Mouse (Mus musculus): ENCODE results near the gene Fbxo21. TPM values are rescaled to one million over a fixed set of nuclear protein-coding genes. Genes with fewer than 3 reads are reported as not detected.

Gene Fbxo21
- polyA plus RNA-seq (2014; fragmentation: Nextera tagmentation; extraction: Ambion mirVana): 90.9 and 93.4 TPM in 2 replicates

DNA sequence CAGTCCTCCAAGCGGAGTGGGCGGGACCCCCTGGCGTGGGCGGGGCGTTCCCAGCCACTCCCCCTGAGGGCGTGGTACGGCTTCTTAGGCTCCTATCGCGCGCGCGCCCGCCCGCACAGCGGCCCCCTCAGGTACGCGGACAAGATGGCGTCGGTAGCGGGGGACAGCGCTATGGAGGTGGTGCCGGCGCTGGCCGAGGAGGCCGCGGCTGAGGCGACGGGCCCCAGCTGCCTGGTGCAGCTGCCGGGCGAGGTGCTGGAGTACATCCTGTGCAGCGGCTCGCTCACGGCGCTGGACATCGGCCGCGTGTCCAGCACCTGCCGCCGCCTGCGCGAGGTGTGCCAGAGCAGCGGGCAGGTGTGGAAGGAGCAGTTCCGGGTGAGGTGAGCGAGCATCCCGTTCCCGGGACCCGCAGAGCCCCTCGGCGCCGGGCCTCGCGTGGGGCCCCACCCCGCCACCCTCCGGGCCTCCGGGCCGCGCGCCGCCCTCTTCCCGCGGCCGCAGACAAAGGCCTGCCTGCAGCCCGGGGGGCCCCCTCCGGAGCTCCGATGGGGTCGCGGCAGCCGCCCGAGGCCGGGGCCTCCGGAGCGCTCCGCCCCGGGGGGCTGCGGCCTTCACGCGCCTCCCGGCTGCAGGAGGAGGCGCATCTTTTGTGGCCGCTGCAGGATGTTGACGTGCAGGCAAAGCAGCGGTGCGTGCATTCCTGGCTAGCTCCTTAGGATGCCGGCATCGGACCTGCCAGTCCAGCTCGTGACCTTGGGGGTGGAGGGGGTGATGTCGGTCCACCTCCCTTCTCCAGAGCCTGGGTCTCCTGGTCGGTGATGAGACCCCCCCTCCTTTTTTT, at the start of gene Fbxo21:
Fbxo21 (plus strand) TSS at position 74 of the 844 bp plus-strand sequence.
- peak; percentile 89 for ATAC-seq (ENCODE audit: low FRiP score)
- Histone ChIP-seq H3K9ac (ENCODE audit: low read length) (peak within 1 kb of the TSS; percentile 99), H3K4me1 (ENCODE audit: control insufficient read depth, insufficient read depth, low read length) (peaks cover 18% of the 10 kb centered on the region), H3K4me2 (peak within 1 kb of the TSS; percentile 68), H3K27ac (ENCODE audit: low read depth, low read length) (peak within 1 kb of the TSS; percentile 69), H3K4me3 (ENCODE audit: low read depth, low read length) (peak within 1 kb of the TSS; percentile 100), H3K36me3 (ENCODE audit: control insufficient read depth, insufficient read depth, low read length) (peaks cover 9% of the 10 kb centered on the region; the same call in 1 of the 2 replicates), H3K9me3 (ENCODE audit: control insufficient read depth, low read length) (no peaks in the 10 kb centered on the region), H3K27me3 (ENCODE audit: control insufficient read depth, insufficient read depth, low read length) (no peaks in the 10 kb centered on the region)
- DNase-seq (ENCODE audit: low spot score, missing footprints): peak; percentile 100
- WGBS: 0% methylated on average over 84 of the region's 88 CpGs

DNA sequence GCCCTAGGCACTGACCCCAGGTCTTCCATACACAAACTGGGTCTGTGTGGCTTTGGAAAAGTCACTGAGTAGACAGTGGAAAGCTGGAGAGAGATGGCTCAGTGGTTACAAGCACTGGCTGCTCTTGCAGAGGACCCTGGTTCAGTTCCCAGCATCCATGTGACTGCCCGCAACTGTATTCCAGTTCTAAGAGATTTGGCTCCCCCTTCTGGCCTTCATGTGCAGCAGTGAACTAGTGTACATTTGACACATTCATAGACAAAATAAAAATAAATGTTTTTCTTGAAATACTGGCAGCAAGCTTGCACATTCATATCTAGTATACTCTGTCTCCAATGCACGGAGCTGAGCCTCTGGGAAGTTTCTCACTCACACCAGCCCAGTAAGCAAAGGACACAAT, 48.0 kb upstream of the Fbxo21 start:
- ATAC-seq (ENCODE audit: low FRiP score): no peak
- Histone ChIP-seq H3K9me3 (ENCODE audit: control insufficient read depth, low read length) (peaks cover 2% of the 10 kb centered on the region; the same call in 1 of the 2 replicates), H3K27me3 (ENCODE audit: control insufficient read depth, insufficient read depth, low read length) (no peaks in the 10 kb centered on the region), H3K4me1 (ENCODE audit: control insufficient read depth, insufficient read depth, low read length) (no peaks in the 10 kb centered on the region), H3K4me2 (no peak overlapping the region), H3K4me3 (ENCODE audit: low read depth, low read length) (no peak overlapping the region), H3K27ac (ENCODE audit: low read depth, low read length) (no peak overlapping the region), H3K9ac (ENCODE audit: low read length) (no peak overlapping the region), H3K36me3 (ENCODE audit: control insufficient read depth, insufficient read depth, low read length) (no peaks in the 10 kb centered on the region)
- no peak for DNase-seq (ENCODE audit: low spot score, missing footprints)
- WGBS: 95% methylated on average over 2 of the region's 2 CpGs

DNA sequence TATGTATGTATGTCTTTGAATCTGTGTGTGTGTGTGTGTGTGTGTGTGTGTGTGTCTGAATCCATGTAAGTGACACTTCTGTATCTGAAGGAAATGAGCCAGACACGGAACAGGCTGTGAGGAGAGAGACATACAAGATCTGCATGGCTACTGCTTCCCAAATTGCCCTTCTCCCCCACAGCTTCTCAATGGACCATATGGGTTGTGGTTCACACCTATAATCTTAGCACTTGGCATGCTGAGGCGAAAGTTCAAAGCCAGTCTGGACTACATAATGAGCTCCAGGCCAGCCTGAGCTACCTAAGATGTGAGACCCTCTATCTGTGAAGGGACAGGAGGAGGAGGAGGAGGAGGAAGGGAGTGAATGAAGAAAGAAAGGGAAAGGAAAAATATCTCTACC, 44.3 kb upstream of the Fbxo21 start:
- H3K4me1 ChIP-seq (ENCODE audit: control insufficient read depth, insufficient read depth, low read length): no peaks in the 10 kb centered on the region
- H3K9me3 ChIP-seq (ENCODE audit: control insufficient read depth, low read length): peaks cover 2% of the 10 kb centered on the region; the same call in 1 of the 2 replicates
- no peaks in the 10 kb centered on the region; the same call in 1 of the 2 replicates for H3K27me3 ChIP-seq (ENCODE audit: control insufficient read depth, insufficient read depth, low read length)
- H3K27ac ChIP-seq (ENCODE audit: low read depth, low read length): no peak overlapping the region
- H3K4me3 ChIP-seq (ENCODE audit: low read depth, low read length): no peak overlapping the region
- WGBS: 79% methylated on average over 2 of the region's 2 CpGs
- no peaks in the 10 kb centered on the region for H3K36me3 ChIP-seq (ENCODE audit: control insufficient read depth, insufficient read depth, low read length)
- ATAC-seq (ENCODE audit: low FRiP score) (no peak), DNase-seq (ENCODE audit: low spot score, missing footprints) (no peak)
- no peak overlapping the region for H3K9ac ChIP-seq (ENCODE audit: low read length)
- H3K4me2 ChIP-seq: no peak overlapping the region

DNA sequence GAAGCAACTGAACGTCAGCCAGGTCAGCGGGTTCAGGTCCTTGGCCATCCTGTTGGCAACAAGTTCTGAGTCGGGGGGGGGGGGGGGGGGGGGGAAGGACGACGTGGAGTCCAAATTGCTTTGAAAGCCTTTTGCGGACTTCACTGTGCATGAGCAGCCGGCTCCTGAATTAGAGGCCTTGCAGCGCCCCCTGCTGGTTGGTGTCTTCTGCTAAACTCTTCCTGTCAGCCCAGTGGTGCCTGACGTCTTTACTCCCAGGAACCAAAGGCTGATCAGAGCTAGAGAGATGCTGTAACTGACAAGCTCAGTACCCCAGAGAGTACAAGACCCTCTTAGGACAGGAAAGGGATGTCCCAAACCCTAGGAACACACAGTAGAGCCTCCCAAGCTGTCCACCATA, 43.7 kb upstream of the Fbxo21 start:
- WGBS: 1% methylated on average over 8 of the region's 9 CpGs
- DNase-seq (ENCODE audit: low spot score, missing footprints) (peak; percentile 97), ATAC-seq (ENCODE audit: low FRiP score) (no peak)
- Histone ChIP-seq H3K4me2 (no peak overlapping the region), H3K9ac (ENCODE audit: low read length) (no peak overlapping the region), H3K4me3 (ENCODE audit: low read depth, low read length) (no peak overlapping the region), H3K4me1 (ENCODE audit: control insufficient read depth, insufficient read depth, low read length) (no peaks in the 10 kb centered on the region), H3K36me3 (ENCODE audit: control insufficient read depth, insufficient read depth, low read length) (no peaks in the 10 kb centered on the region), H3K27me3 (ENCODE audit: control insufficient read depth, insufficient read depth, low read length) (no peaks in the 10 kb centered on the region; the same call in 1 of the 2 replicates), H3K27ac (ENCODE audit: low read depth, low read length) (no peak overlapping the region), H3K9me3 (ENCODE audit: control insufficient read depth, low read length) (peaks cover 2% of the 10 kb centered on the region; the same call in 1 of the 2 replicates)

DNA sequence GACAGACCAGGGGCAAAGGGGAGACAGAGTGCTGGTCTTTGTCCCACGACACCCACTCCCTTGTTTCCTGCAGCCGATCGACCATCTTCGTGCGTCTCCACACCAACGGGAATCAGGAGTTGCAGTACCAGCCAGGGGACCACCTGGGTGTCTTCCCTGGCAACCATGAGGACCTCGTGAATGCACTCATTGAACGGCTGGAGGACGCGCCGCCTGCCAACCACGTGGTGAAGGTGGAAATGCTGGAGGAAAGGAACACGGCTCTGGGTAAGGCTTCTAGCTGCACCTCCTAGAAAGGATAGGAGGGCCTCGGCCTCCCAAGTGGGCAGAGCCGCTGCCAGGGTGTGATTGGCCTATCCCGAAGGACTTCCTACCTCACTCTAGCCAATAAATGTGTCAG, 40.2 kb upstream of the Fbxo21 start:
- no peaks in the 10 kb centered on the region for H3K9me3 ChIP-seq (ENCODE audit: control insufficient read depth, low read length)
- no peak for DNase-seq (ENCODE audit: low spot score, missing footprints)
- H3K36me3 ChIP-seq (ENCODE audit: control insufficient read depth, insufficient read depth, low read length): no peaks in the 10 kb centered on the region
- H3K4me1 ChIP-seq (ENCODE audit: control insufficient read depth, insufficient read depth, low read length): no peaks in the 10 kb centered on the region
- H3K4me2 ChIP-seq: no peak overlapping the region
- H3K4me3 ChIP-seq (ENCODE audit: low read depth, low read length): no peak overlapping the region
- WGBS: 75% methylated on average over 16 of the region's 16 CpGs
- H3K9ac ChIP-seq (ENCODE audit: low read length): no peak overlapping the region
- H3K27me3 ChIP-seq (ENCODE audit: control insufficient read depth, insufficient read depth, low read length): no peaks in the 10 kb centered on the region; the same call in 1 of the 2 replicates
- ATAC-seq (ENCODE audit: low FRiP score): no peak
- H3K27ac ChIP-seq (ENCODE audit: low read depth, low read length): no peak overlapping the region

DNA sequence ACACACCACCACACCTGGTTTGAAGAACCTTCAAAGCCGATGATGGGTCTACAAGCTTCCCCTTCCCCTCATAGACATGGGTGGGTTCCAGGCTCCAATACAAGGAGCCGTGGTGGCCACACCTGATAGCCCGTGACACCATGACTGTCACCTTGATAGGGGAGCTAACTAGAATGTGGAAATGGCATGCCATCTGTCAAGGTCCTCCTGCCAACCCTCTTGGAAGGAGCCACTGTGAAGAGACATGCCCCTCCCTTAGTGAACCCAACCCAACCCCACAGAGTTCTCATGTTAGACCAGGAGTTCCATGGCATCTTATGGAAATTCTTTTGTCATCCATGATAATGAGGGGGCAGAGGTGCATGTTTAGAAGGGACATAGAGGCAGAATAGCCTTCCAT, 39.3 kb upstream of the Fbxo21 start:
- Histone ChIP-seq H3K27ac (ENCODE audit: low read depth, low read length) (no peak overlapping the region), H3K36me3 (ENCODE audit: control insufficient read depth, insufficient read depth, low read length) (no peaks in the 10 kb centered on the region), H3K27me3 (ENCODE audit: control insufficient read depth, insufficient read depth, low read length) (no peaks in the 10 kb centered on the region; the same call in 1 of the 2 replicates), H3K4me3 (ENCODE audit: low read depth, low read length) (no peak overlapping the region), H3K9ac (ENCODE audit: low read length) (no peak overlapping the region), H3K9me3 (ENCODE audit: control insufficient read depth, low read length) (no peaks in the 10 kb centered on the region), H3K4me1 (ENCODE audit: control insufficient read depth, insufficient read depth, low read length) (no peaks in the 10 kb centered on the region), H3K4me2 (no peak overlapping the region)
- ATAC-seq (ENCODE audit: low FRiP score) (no peak), DNase-seq (ENCODE audit: low spot score, missing footprints) (no peak)
- WGBS: 87% methylated on average over 3 of the region's 3 CpGs

DNA sequence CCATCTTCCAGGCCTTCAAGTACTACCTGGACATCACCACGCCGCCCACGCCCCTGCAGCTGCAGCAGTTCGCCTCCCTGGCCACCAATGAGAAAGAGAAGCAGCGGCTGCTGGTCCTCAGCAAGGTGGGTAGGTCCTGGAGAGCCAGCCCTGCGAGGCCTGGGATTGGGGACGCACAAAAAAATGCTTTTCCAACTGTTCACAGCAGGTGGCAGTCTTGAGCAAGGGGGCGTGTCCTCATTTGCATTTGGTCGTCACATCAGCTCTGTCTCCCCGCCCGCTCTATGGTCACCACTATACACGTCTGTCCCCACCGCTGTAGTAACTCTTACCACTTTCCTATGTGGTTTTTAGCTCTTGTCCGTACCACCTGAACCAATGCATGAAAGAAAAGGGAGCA, 38.3 kb upstream of the Fbxo21 start:
- ATAC-seq (ENCODE audit: low FRiP score) (peak; percentile 46; the same call in 1 of the 2 replicates), DNase-seq (ENCODE audit: low spot score, missing footprints) (peak; percentile 98)
- H3K4me2 ChIP-seq: peak overlapping the region; percentile 35; the same call in 1 of the 2 replicates
- H3K9ac ChIP-seq (ENCODE audit: low read length): no peak overlapping the region
- no peaks in the 10 kb centered on the region for H3K9me3 ChIP-seq (ENCODE audit: control insufficient read depth, low read length)
- WGBS: 19% methylated on average over 14 of the region's 14 CpGs
- H3K27ac ChIP-seq (ENCODE audit: low read depth, low read length): no peak overlapping the region
- no peaks in the 10 kb centered on the region; the same call in 1 of the 2 replicates for H3K27me3 ChIP-seq (ENCODE audit: control insufficient read depth, insufficient read depth, low read length)
- no peak overlapping the region for H3K4me3 ChIP-seq (ENCODE audit: low read depth, low read length)
- no peaks in the 10 kb centered on the region for H3K36me3 ChIP-seq (ENCODE audit: control insufficient read depth, insufficient read depth, low read length)
- H3K4me1 ChIP-seq (ENCODE audit: control insufficient read depth, insufficient read depth, low read length): no peaks in the 10 kb centered on the region

DNA sequence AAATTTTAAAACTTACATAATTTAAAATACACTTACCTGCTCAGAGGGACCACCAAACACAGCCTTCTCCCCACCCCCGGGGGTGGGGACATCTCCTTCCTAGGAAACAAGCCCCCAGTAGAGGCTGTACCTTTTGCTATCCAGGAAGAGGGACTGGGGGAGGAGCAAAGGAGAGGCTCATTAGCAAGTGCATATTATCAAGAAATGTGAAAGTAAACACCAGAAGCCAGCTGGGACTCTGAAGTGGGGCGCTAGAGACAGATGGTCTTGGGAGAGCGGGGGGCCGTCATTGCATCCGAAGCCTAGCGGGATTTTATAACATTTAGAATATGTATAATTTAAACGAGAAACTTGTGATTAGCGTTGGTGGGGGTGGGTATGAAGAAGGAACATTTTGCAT, 37.1 kb upstream of the Fbxo21 start:
- ATAC-seq (ENCODE audit: low FRiP score) (no peak), DNase-seq (ENCODE audit: low spot score, missing footprints) (no peak)
- Histone ChIP-seq H3K4me1 (ENCODE audit: control insufficient read depth, insufficient read depth, low read length) (no peaks in the 10 kb centered on the region), H3K27ac (ENCODE audit: low read depth, low read length) (no peak overlapping the region), H3K27me3 (ENCODE audit: control insufficient read depth, insufficient read depth, low read length) (no peaks in the 10 kb centered on the region; the same call in 1 of the 2 replicates), H3K9ac (ENCODE audit: low read length) (no peak overlapping the region), H3K4me2 (no peak overlapping the region), H3K36me3 (ENCODE audit: control insufficient read depth, insufficient read depth, low read length) (no peaks in the 10 kb centered on the region), H3K9me3 (ENCODE audit: control insufficient read depth, low read length) (no peaks in the 10 kb centered on the region), H3K4me3 (ENCODE audit: low read depth, low read length) (no peak overlapping the region)
- WGBS: 87% methylated on average over 8 of the region's 8 CpGs

DNA sequence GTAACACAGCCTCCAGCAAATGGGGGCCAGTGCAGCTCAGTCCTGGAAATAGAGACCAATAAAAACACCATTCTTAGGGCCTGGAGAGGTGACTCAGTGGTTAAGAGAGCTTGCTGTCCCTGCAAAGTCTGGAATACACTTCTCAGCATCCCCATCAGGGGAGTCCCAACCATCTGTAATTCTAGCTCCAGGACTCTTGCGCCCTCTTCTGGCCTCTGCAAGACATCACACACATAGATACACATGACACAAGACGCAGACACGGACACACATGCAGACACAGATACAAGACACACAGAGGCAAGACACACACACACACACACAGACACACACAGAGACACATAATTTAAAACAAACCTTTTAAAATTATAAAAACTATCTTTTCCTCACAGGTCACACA, 35.0 kb upstream of the Fbxo21 start:
- no peak overlapping the region for H3K27ac ChIP-seq (ENCODE audit: low read depth, low read length)
- no peak for DNase-seq (ENCODE audit: low spot score, missing footprints)
- ATAC-seq (ENCODE audit: low FRiP score): no peak
- no peaks in the 10 kb centered on the region for H3K36me3 ChIP-seq (ENCODE audit: control insufficient read depth, insufficient read depth, low read length)
- no peaks in the 10 kb centered on the region for H3K4me1 ChIP-seq (ENCODE audit: control insufficient read depth, insufficient read depth, low read length)
- H3K4me2 ChIP-seq: no peak overlapping the region
- H3K9ac ChIP-seq (ENCODE audit: low read length): no peak overlapping the region
- H3K27me3 ChIP-seq (ENCODE audit: control insufficient read depth, insufficient read depth, low read length): no peaks in the 10 kb centered on the region
- 77% methylated on average over 3 of the region's 3 CpGs for WGBS
- no peak overlapping the region for H3K4me3 ChIP-seq (ENCODE audit: low read depth, low read length)
- no peaks in the 10 kb centered on the region for H3K9me3 ChIP-seq (ENCODE audit: control insufficient read depth, low read length)

Measured in midbrain, embryonic 11.5 days (tissue).